Mouse (Mus musculus): ENCODE results near the gene Ctcfl.

DNA sequence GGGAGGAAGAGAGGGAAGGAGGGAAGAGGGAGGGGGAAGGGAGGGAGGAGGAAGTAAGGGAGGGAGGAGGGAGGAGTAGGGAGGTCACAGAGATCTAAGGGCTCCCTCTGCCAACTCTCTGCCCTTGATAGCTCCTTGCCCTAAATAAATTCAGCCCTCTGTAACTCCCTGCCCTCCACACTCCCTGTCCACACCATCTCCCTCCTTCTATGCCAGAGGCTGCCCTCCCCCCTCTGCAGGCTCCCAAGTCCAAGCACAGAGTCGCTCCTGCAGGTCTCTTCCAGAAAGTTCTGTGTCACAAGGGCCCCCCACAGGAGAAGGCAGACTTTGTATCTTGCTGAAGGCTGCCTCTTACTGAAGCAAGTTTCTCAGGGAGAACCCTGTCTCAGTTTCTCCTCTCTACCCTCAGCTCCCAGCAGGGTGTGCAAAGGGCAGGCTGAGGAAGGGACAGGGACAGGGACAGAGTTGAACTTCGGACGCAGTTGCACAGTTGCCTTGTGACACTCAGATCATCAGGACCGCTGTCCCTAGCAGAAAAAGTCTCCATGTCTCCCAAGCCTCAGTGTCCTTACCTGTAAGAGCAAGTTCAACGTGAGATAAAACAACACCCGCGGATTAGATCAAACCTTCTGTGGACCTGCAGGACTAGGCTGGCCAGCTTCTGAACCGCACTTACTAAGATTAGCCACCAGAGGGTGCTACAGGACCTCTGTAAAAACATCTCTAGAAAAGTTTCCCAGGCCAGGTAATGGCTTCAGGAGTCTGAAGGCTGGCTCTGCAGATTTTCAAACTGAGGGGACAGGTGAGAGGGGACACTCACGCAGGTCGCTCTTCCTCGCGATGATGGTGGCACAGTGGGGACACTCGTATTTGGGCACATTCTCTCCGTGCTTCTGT is 12.2 kb downstream of the Ctcfl start:
- no peak for TF ChIP-seq CTCF (IDR thresholded peaks at IDR 0.05; ENCODE audit: borderline replicate concordance, control insufficient read depth, extremely low read depth, insufficient read depth, low read length, poor library complexity)
- no peak for TF ChIP-seq POLR2A (IDR thresholded peaks at IDR 0.05; ENCODE audit: control insufficient read depth, extremely low read depth, insufficient read depth, low read length, poor library complexity)

Data from thymus, adult 2 months (tissue).